Mouse (Mus musculus) ovary, postnatal 14 days (tissue): Measurements from ENCODE around the gene St7.

Source experiments
- DNase-seq: peaks from one replicate; pipeline ENCODE4 v3.0.0; 2022; ENCODE audit warnings: low spot score

St7 gene

GRCm38 (mm10) chr6:17763963-17764659, 71.4 kb downstream of the St7 start:
- no peak for DNase-seq

- no peak for DNase-seq
Measured at GRCm38 (mm10) chr6:17764660-17764998, 71.9 kb downstream of the St7 start.

- DNase-seq = no peak
Measured at GRCm38 (mm10) chr6:17769972-17770644, 77.4 kb downstream of the St7 start.

GRCm38 (mm10) chr6:17770645-17771345, 78.1 kb downstream of the St7 start:
- DNase-seq = no peak

- no peak for DNase-seq
Measured at GRCm38 (mm10) chr6:17771456-17771855, 78.7 kb downstream of the St7 start.

GRCm38 (mm10) chr6:17772514-17772913, 79.8 kb downstream of the St7 start:
- DNase-seq = no peak

GRCm38 (mm10) chr6:17776041-17776440, 83.3 kb downstream of the St7 start:
- no peak for DNase-seq

- no peak for DNase-seq
Measured at GRCm38 (mm10) chr6:17777018-17777799, 84.5 kb downstream of the St7 start.

GRCm38 (mm10) chr6:17778648-17779202, 86.0 kb downstream of the St7 start:
- DNase-seq = no peak

- no peak for DNase-seq
Measured at GRCm38 (mm10) chr6:17783511-17783910, 90.8 kb downstream of the St7 start.

GRCm38 (mm10) chr6:17784523-17784922, 91.8 kb downstream of the St7 start:
- DNase-seq = no peak

GRCm38 (mm10) chr6:17785248-17785647, 92.5 kb downstream of the St7 start:
- DNase-seq = no peak

GRCm38 (mm10) chr6:17787810-17788209, 95.1 kb downstream of the St7 start:
- no peak for DNase-seq

- DNase-seq = no peak
Measured at GRCm38 (mm10) chr6:17790251-17790650, 97.5 kb downstream of the St7 start.

GRCm38 (mm10) chr6:17793471-17793870, 100.7 kb downstream of the St7 start:
- DNase-seq = no peak

- DNase-seq = no peak
Measured at GRCm38 (mm10) chr6:17797271-17797713, 104.6 kb downstream of the St7 start.

- DNase-seq = no peak
Measured at GRCm38 (mm10) chr6:17800694-17801093, 108.0 kb downstream of the St7 start.

GRCm38 (mm10) chr6:17804468-17804867, 111.7 kb downstream of the St7 start:
- DNase-seq = no peak

- DNase-seq = no peak
Measured at GRCm38 (mm10) chr6:17806569-17806968, 113.8 kb downstream of the St7 start.

- DNase-seq = no peak
Measured at GRCm38 (mm10) chr6:17811063-17811462, 118.3 kb downstream of the St7 start.

- no peak for DNase-seq
Measured at GRCm38 (mm10) chr6:17811531-17811930, 118.8 kb downstream of the St7 start.

GRCm38 (mm10) chr6:17814074-17814649, 121.4 kb downstream of the St7 start:
- DNase-seq = no peak
